Mouse (Mus musculus): ENCODE measurements around the gene 2010111I01Rik. TPM values are rescaled to one million over a fixed set of nuclear protein-coding genes. Genes with fewer than 3 reads are reported as not detected.
"Not testable (repeated sequence)": the region's sequence is repeated elsewhere in the genome, so short reads cannot be mapped to it uniquely, and the experiment has no call there.

2010111I01Rik gene
- total and polyA plus RNA-seq, 2 experiments from 2014 or later, result 16.2 to 30.3 TPM

- no peak for DNase-seq (ENCODE audit: low spot score)
These were observed 32.1 kb downstream of the 2010111I01Rik start for GRCm38 (mm10) chr13:62996767-62997166.

GRCm38 (mm10) chr13:63007491-63007890 is 42.8 kb downstream of the 2010111I01Rik start:
- not testable (repeated sequence) for H3K27ac ChIP-seq (ENCODE audit: low read depth, low read length); H3K4me2 ChIP-seq (ENCODE audit: low read depth, low read length, poor library complexity, severe bottlenecking); DNase-seq (ENCODE audit: low spot score)

More at GRCm38 (mm10) chr13:62996767-62997166, 32.1 kb downstream of the 2010111I01Rik start:
- Histone ChIP-seq H3K36me3 (ENCODE audit: insufficient read depth, low read length) (no peaks in the 10 kb centered on the region), H3K4me3 (ENCODE audit: low read depth, low read length) (no peak overlapping the region), H3K27me3 (ENCODE audit: insufficient read depth, low read length) (no peaks in the 10 kb centered on the region), H3K4me1 (ENCODE audit: insufficient read depth, low read length) (no peaks in the 10 kb centered on the region), H3K27ac (ENCODE audit: low read depth, low read length) (no peak overlapping the region), H3K9ac (replicated peaks; ENCODE audit: low read length, poor library complexity, severe bottlenecking) (no peak overlapping the region), H3K4me2 (ENCODE audit: low read depth, low read length, poor library complexity, severe bottlenecking) (no peak overlapping the region), H3K9me3 (ENCODE audit: low read length) (no peaks in the 10 kb centered on the region)
- 86% methylated on average over 2 of the region's 2 CpGs for WGBS
- no peak for ATAC-seq (ENCODE audit: low FRiP score)
- no peak for TF ChIP-seq CTCF (IDR thresholded peaks at IDR 0.05)

GRCm38 (mm10) chr13:63010345-63011090 is 45.8 kb downstream of the 2010111I01Rik start:
- no peaks in the 10 kb centered on the region; the same call in 1 of the 2 replicates for H3K4me1 ChIP-seq (ENCODE audit: insufficient read depth, low read length)
- H3K9ac ChIP-seq (replicated peaks; ENCODE audit: low read length, poor library complexity, severe bottlenecking), result no peak overlapping the region
- no peaks in the 10 kb centered on the region for H3K27me3 ChIP-seq (ENCODE audit: insufficient read depth, low read length)
- H3K4me3 ChIP-seq (ENCODE audit: low read depth, low read length), result no peak overlapping the region
- H3K9me3 ChIP-seq (ENCODE audit: low read length), result no peaks in the 10 kb centered on the region
- no peak overlapping the region for H3K27ac ChIP-seq (ENCODE audit: low read depth, low read length)
- no peak for TF ChIP-seq CTCF (IDR thresholded peaks at IDR 0.05)
- DNase-seq (ENCODE audit: low spot score), result no peak
- 92% methylated on average over 2 of the region's 2 CpGs for WGBS
- H3K4me2 ChIP-seq (ENCODE audit: low read depth, low read length, poor library complexity, severe bottlenecking), result no peak overlapping the region
- no peaks in the 10 kb centered on the region for H3K36me3 ChIP-seq (ENCODE audit: insufficient read depth, low read length)
- no peak for ATAC-seq (ENCODE audit: low FRiP score)

More at GRCm38 (mm10) chr13:63007491-63007890, 42.8 kb downstream of the 2010111I01Rik start:
- H3K4me1 ChIP-seq (ENCODE audit: insufficient read depth, low read length); ATAC-seq (ENCODE audit: low FRiP score); H3K27me3 ChIP-seq (ENCODE audit: insufficient read depth, low read length); H3K9me3 ChIP-seq (ENCODE audit: low read length); H3K9ac ChIP-seq (replicated peaks; ENCODE audit: low read length, poor library complexity, severe bottlenecking); H3K4me3 ChIP-seq (ENCODE audit: low read depth, low read length); H3K36me3 ChIP-seq (ENCODE audit: insufficient read depth, low read length): not testable (repeated sequence)
- WGBS, result 90% methylated on average over 3 of the region's 3 CpGs

- DNase-seq (ENCODE audit: low spot score) (peak; percentile 2), ATAC-seq (ENCODE audit: low FRiP score) (no peak)
- Histone ChIP-seq H3K27ac (ENCODE audit: low read depth, low read length) (no peak overlapping the region), H3K9ac (replicated peaks; ENCODE audit: low read length, poor library complexity, severe bottlenecking) (no peak overlapping the region), H3K36me3 (ENCODE audit: insufficient read depth, low read length) (no peaks in the 10 kb centered on the region), H3K4me1 (ENCODE audit: insufficient read depth, low read length) (no peaks in the 10 kb centered on the region; the same call in 1 of the 2 replicates), H3K4me3 (ENCODE audit: low read depth, low read length) (no peak overlapping the region), H3K27me3 (ENCODE audit: insufficient read depth, low read length) (no peaks in the 10 kb centered on the region), H3K9me3 (ENCODE audit: low read length) (no peaks in the 10 kb centered on the region), H3K4me2 (ENCODE audit: low read depth, low read length, poor library complexity, severe bottlenecking) (no peak overlapping the region)
- 79% methylated on average over 1 of the region's 1 CpGs for WGBS
- TF ChIP-seq CTCF (IDR thresholded peaks at IDR 0.05), result no peak
These were observed 49.7 kb downstream of the 2010111I01Rik start for GRCm38 (mm10) chr13:63014353-63014752.

GRCm38 (mm10) chr13:63015362-63015761 is 50.7 kb downstream of the 2010111I01Rik start:
- no peak for TF ChIP-seq CTCF (IDR thresholded peaks at IDR 0.05)
- no peak overlapping the region for H3K9ac ChIP-seq (replicated peaks; ENCODE audit: low read length, poor library complexity, severe bottlenecking)
- ATAC-seq (ENCODE audit: low FRiP score) (0 out of 2 replicates have a peak, but pooled peaks have one; percentile 34), DNase-seq (ENCODE audit: low spot score) (peak; percentile 15)
- no peak overlapping the region for H3K4me2 ChIP-seq (ENCODE audit: low read depth, low read length, poor library complexity, severe bottlenecking)
- no peaks in the 10 kb centered on the region for H3K27me3 ChIP-seq (ENCODE audit: insufficient read depth, low read length)
- H3K27ac ChIP-seq (ENCODE audit: low read depth, low read length), result no peak overlapping the region
- H3K36me3 ChIP-seq (ENCODE audit: insufficient read depth, low read length), result no peaks in the 10 kb centered on the region
- no peaks in the 10 kb centered on the region for H3K9me3 ChIP-seq (ENCODE audit: low read length)
- H3K4me3 ChIP-seq (ENCODE audit: low read depth, low read length), result no peak overlapping the region
- H3K4me1 ChIP-seq (ENCODE audit: insufficient read depth, low read length), result no peaks in the 10 kb centered on the region; the same call in 1 of the 2 replicates
- 61% methylated on average over 4 of the region's 4 CpGs for WGBS

- no peaks in the 10 kb centered on the region for H3K9me3 ChIP-seq (ENCODE audit: low read length)
- 0 out of 2 replicates have a peak overlapping the region, but pooled peaks have one; percentile 13 for H3K9ac ChIP-seq (replicated peaks; ENCODE audit: low read length, poor library complexity, severe bottlenecking)
- H3K27ac ChIP-seq (ENCODE audit: low read depth, low read length), result no peak overlapping the region
- H3K36me3 ChIP-seq (ENCODE audit: insufficient read depth, low read length), result no peaks in the 10 kb centered on the region
- 90% methylated on average over 3 of the region's 3 CpGs for WGBS
- H3K4me2 ChIP-seq (ENCODE audit: low read depth, low read length, poor library complexity, severe bottlenecking), result no peak overlapping the region
- no peaks in the 10 kb centered on the region; the same call in 1 of the 2 replicates for H3K4me1 ChIP-seq (ENCODE audit: insufficient read depth, low read length)
- no peak for DNase-seq (ENCODE audit: low spot score)
- H3K27me3 ChIP-seq (ENCODE audit: insufficient read depth, low read length), result no peaks in the 10 kb centered on the region
- H3K4me3 ChIP-seq (ENCODE audit: low read depth, low read length), result no peak overlapping the region
- no peak for TF ChIP-seq CTCF (IDR thresholded peaks at IDR 0.05)
- ATAC-seq (ENCODE audit: low FRiP score), result no peak
These were observed 51.4 kb downstream of the 2010111I01Rik start for GRCm38 (mm10) chr13:63016056-63016455.

Measured in midbrain, postnatal 0 days (tissue).